12 mouse cellular contexts compared by ENCODE assay signal in the genomic region with DNA sequence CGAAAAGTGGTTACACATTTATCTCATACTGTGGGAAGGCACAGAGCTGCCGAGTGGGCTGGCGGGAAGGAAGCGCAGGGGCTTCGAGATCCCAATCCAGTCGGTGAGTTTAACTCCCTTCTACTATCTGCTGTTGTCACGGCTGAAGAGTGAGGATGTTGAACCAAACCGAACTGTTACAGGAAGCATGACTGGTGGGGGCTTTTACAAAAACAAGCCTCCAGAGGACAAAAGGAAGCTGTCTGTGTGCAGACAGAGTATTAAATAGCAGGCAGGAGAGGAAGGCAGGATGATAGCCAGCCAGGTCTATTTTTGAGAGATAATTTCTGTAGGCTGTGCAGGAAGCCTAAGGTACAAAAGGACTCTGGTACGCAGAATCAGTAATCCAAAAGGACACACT. TPM values are rescaled to one million over a fixed set of nuclear protein-coding genes. Genes with fewer than 3 reads are reported as not detected.
DNase-seq lines count a peak whose midpoint lies in the region; ATAC-seq lines count a peak whose summit lies in the region.
"Had no signal": no experiment of that assay in that cellular context is flagged by ENCODE, and none has a peak within 500 bp of the region (broad histone marks: within the 10 kb centered on the region; RNA-seq: fewer than 3 reads in every experiment).

No protein-coding gene starts in this region.

- peak overlapping the region; percentile 79 for H3K4me3 ChIP-seq in megakaryocyte, embryonic 14.5 days (replicated peaks)

- H3K36me3 ChIP-seq in megakaryocyte, embryonic 14.5 days (replicated peaks; ENCODE audit: low read length): peaks cover 5% of the 10 kb centered on the region

- no peak for ATAC-seq in megakaryocyte, adult 5-6 weeks (ENCODE audit: poor library complexity, severe bottlenecking)
- ATAC-seq: midbrain, embryonic 16.5 days had no signal

- intact Hi-C loops in heart, postnatal 14 days (cut with DNase I): no loop called here

- no peaks in the 10 kb centered on the region for H3K9me3 ChIP-seq in megakaryocyte, embryonic 14.5 days

- DNase-seq in heart, adult 8-10 months (ENCODE audit: low spot score): peak; percentile 44
- DNase-seq in heart, postnatal 14 days: no peak
- peak; percentile 14 for DNase-seq in liver
- DNase-seq in thymus, postnatal 4 days: peak; percentile 22
- no peak for DNase-seq in embryo, embryonic 10 days (ENCODE audit: low spot score)
- DNase-seq in layer of hippocampus, adult 9-10 months (ENCODE audit: low spot score): no peak
- DNase-seq: adrenal gland, postnatal 25 days; cerebellum, adult 18-20 months had no signal

- no peaks in the 10 kb centered on the region for H3K27me3 ChIP-seq in megakaryocyte, embryonic 14.5 days (replicated peaks)

- peaks cover 80% of the 10 kb centered on the region for H3K4me1 ChIP-seq in megakaryocyte, embryonic 14.5 days

RNA-seq across cellular contexts. Expression of gene Kcnj15, which starts 46.3 kb away (rescaled TPM):
- total RNA-seq in heart, adult 8-10 months (2022): under 1 TPM; 0.63 to 0.97 (median 0.79) TPM
- total RNA-seq in heart, postnatal 14 days (2021): 1 to 10 TPM; 1.6 to 2.2 TPM
- not detected in 2 replicates for polyA plus RNA-seq in megakaryocyte, embryonic 14.5 days (2012; ENCODE audit: insufficient read depth, low replicate concordance)
- not detected in 2 replicates for total RNA-seq in megakaryocyte, adult 5-6 weeks (2015)
- not detected in 2 replicates for total RNA-seq in megakaryocyte, adult 5-6 weeks (2017)
- total RNA-seq: neutrophil, adult 5-6 weeks had no signal

Comparison
In these comparisons a context has a peak if more than half of its experiments do, and no peak if none do; other contexts are left out.
1. DNase-seq: peak in heart, adult 8-10 months (single experiment), liver (single experiment) and thymus, postnatal 4 days (single experiment); none in heart, postnatal 14 days (0 of 2), embryo, embryonic 10 days (single experiment) and layer of hippocampus, adult 9-10 months (single experiment).